Mouse (Mus musculus) neural tube, embryonic 11.5 days (tissue): ENCODE data around the gene Gm13691. TPM values are rescaled to one million over a fixed set of nuclear protein-coding genes. Genes with fewer than 3 reads are reported as not detected.
"Not testable (repeated sequence)": the region's sequence is repeated elsewhere in the genome, so short reads cannot be mapped to it uniquely, and the experiment has no call there.

Source experiments
- ATAC-seq: fragments of 200-750 bp; cut with Nextera tagmentation; 2 replicates; pipeline ENCODE4 v1.8.0; 2017; ENCODE audit warnings: moderate number of reproducible peaks, mild to moderate bottlenecking, moderate TSS enrichment, moderate library complexity; ENCODE audit not compliant: insufficient read depth, low FRiP score, low TSS enrichment
- DNase-seq: peaks from one replicate; pipeline ENCODE4 v3.0.0-alpha.2; 2015; ENCODE audit warnings: low spot score
- H3K27ac ChIP-seq: fragments of 300-500 bp; sonication (generic); 2 replicates; pipeline ENCODE4 v1.5.1; 2014; ENCODE audit warnings: low read depth, mild to moderate bottlenecking, low read length
- H3K27me3 ChIP-seq: fragments of 300-500 bp; sonication (generic); 2 replicates; pipeline ENCODE4 v1.6.1; 2014; ENCODE audit warnings: mild to moderate bottlenecking, low read length, mixed read lengths; ENCODE audit not compliant: control insufficient read depth, insufficient read depth
- H3K36me3 ChIP-seq: fragments of 300-500 bp; sonication (generic); 2 replicates; pipeline ENCODE4 v1.6.1; 2014; ENCODE audit warnings: mild to moderate bottlenecking, low read length, moderate library complexity, mixed read lengths; ENCODE audit not compliant: control insufficient read depth, insufficient read depth
- H3K4me1 ChIP-seq: fragments of 300-500 bp; sonication (generic); 2 replicates; pipeline ENCODE4 v1.6.1; 2014; ENCODE audit warnings: low read length, mixed read lengths; ENCODE audit not compliant: control insufficient read depth, insufficient read depth
- H3K4me2 ChIP-seq: fragments of 300-500 bp; sonication (generic); 2 replicates; pipeline ENCODE4 v1.6.1; 2014; ENCODE audit warnings: low read depth, mild to moderate bottlenecking, moderate library complexity
- H3K4me3 ChIP-seq: fragments of 300-500 bp; sonication (generic); 2 replicates; pipeline ENCODE4 v1.5.1; 2014; ENCODE audit warnings: low read depth, low read length
- H3K9ac ChIP-seq: fragments of 300-500 bp; sonication (generic); 2 replicates; pipeline ENCODE4 v1.6.1; 2014; ENCODE audit warnings: mild to moderate bottlenecking, low read length
- H3K9me3 ChIP-seq: fragments of 300-500 bp; sonication (generic); 2 replicates; pipeline ENCODE4 v1.6.1; 2016; ENCODE audit warnings: low read length; ENCODE audit not compliant: control insufficient read depth
- WGBS: fragments of 180-500 bp; shearing (Covaris S2); extraction: QIAGEN DNeasy Blood & Tissue Kit; methylation state at CpG from one replicate; pipeline ENCODE4 v1.1.7; 2014; 5-methylcytosine and 5-hydroxymethylcytosine counted together
- polyA plus RNA-seq: library from polyadenylated mRNA; unstranded; fragments of >200 nt; fragmentation: Nextera tagmentation; extraction: Ambion mirVana; gene quantifications from 2 replicates; pipeline ENCODE4 v1.2.1, GENCODE M21; 2014

Gm13691 gene
- polyA plus RNA-seq, 1 experiment from 2014 or later = not detected

DNA sequence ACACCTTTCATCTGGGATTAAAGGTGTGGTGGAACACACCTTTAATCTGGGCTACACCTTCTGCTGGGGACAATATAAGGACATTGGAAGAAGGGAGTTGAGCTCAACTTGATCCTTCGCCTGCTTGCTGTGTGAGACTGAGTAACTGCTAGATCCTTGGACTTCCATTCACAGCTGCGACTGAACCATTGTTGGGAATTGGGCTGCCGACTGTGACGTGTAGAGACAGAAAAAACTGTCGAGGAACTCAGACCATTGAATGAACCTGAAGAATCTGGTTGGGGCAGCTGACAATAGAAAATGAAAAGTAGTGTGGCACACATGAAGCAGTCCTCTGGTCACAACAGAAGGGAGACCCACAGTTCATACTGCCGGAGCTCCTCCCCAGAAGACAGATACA, 5.9 kb upstream of the Gm13691 start, which contains the start of gene Gm13697:
Gene Gm13697, plus strand, starts transcription at position 301 of the 400 bp plus-strand sequence.
- H3K9ac ChIP-seq, H3K4me3 ChIP-seq, DNase-seq, H3K4me1 ChIP-seq, ATAC-seq, H3K27me3 ChIP-seq, H3K27ac ChIP-seq, H3K4me2 ChIP-seq, H3K9me3 ChIP-seq, H3K36me3 ChIP-seq: not testable (repeated sequence)
- WGBS = no CpG with 5 or more reads among the region's 6 CpGs

GRCm38 (mm10) chr2:83993639-83994255, 3.4 kb downstream of the Gm13691 start:
- WGBS = 61% methylated on average over 7 of the region's 9 CpGs

GRCm38 (mm10) chr2:83994526-83994925, 4.2 kb downstream of the Gm13691 start:
- not testable (repeated sequence) for H3K4me2 ChIP-seq, H3K4me1 ChIP-seq, H3K9ac ChIP-seq, H3K4me3 ChIP-seq, H3K36me3 ChIP-seq, H3K27me3 ChIP-seq, H3K9me3 ChIP-seq, DNase-seq, ATAC-seq, H3K27ac ChIP-seq
- WGBS = no CpG with 5 or more reads among the region's 3 CpGs

More at GRCm38 (mm10) chr2:83993639-83994255, 3.4 kb downstream of the Gm13691 start:
- H3K36me3 ChIP-seq, ATAC-seq, H3K9me3 ChIP-seq, H3K4me1 ChIP-seq, DNase-seq, H3K27me3 ChIP-seq, H3K4me3 ChIP-seq, H3K27ac ChIP-seq, H3K4me2 ChIP-seq, H3K9ac ChIP-seq: not testable (repeated sequence)

GRCm38 (mm10) chr2:84008913-84009312, 18.6 kb downstream of the Gm13691 start:
- ATAC-seq (no peak), DNase-seq (no peak)
- Histone ChIP-seq H3K36me3 (no peaks in the 10 kb centered on the region), H3K4me3 (no peak overlapping the region), H3K4me1 (no peaks in the 10 kb centered on the region), H3K9ac (no peak overlapping the region), H3K27ac (no peak overlapping the region), H3K27me3 (no peaks in the 10 kb centered on the region), H3K9me3 (no peaks in the 10 kb centered on the region), H3K4me2 (no peak overlapping the region)
- WGBS = 80% methylated on average over 1 of the region's 1 CpGs

- no peak for ATAC-seq
- H3K27ac ChIP-seq = no peak overlapping the region
- DNase-seq = no peak
Measured at GRCm38 (mm10) chr2:84009818-84010217, 19.5 kb downstream of the Gm13691 start.

DNA sequence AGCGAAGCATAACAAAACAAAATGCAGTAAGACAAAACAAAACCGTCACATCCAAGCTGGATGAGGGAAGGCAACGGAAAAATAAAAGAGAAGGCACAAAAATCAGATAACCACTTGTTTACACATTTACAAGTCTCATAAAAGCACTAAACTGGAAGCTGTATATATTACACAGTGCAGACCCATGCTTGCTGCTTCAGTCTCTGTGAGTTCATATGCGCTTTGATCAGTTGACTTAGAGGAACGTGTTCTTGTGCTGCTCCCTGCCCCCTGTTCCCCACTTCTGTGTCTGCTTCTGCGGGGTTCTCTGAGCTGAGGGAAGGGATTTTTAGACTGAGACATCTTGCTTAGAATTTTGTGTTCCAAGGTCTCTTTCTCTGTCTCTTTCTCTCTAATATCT, 24.2 kb downstream of the Gm13691 start:
- Histone ChIP-seq H3K9me3 (no peaks in the 10 kb centered on the region), H3K9ac (no peak overlapping the region), H3K27me3 (no peaks in the 10 kb centered on the region), H3K4me1 (no peaks in the 10 kb centered on the region), H3K4me2 (no peak overlapping the region), H3K4me3 (no peak overlapping the region), H3K27ac (no peak overlapping the region), H3K36me3 (no peaks in the 10 kb centered on the region)
- no peak for DNase-seq
- WGBS = 84% methylated on average over 6 of the region's 6 CpGs
- ATAC-seq = no peak

More at GRCm38 (mm10) chr2:84009818-84010217, 19.5 kb downstream of the Gm13691 start:
- no peak overlapping the region for H3K9ac ChIP-seq
- no peaks in the 10 kb centered on the region for H3K36me3 ChIP-seq
- no peaks in the 10 kb centered on the region for H3K27me3 ChIP-seq
- H3K9me3 ChIP-seq = no peaks in the 10 kb centered on the region
- no peak overlapping the region for H3K4me2 ChIP-seq
- no peak overlapping the region for H3K4me3 ChIP-seq
- WGBS = 79% methylated on average over 3 of the region's 3 CpGs
- no peaks in the 10 kb centered on the region for H3K4me1 ChIP-seq

- H3K9ac ChIP-seq, H3K4me2 ChIP-seq, DNase-seq, H3K36me3 ChIP-seq, ATAC-seq, H3K9me3 ChIP-seq, H3K27ac ChIP-seq, H3K4me3 ChIP-seq, H3K4me1 ChIP-seq, H3K27me3 ChIP-seq: not testable (repeated sequence)
- 81% methylated on average over 5 of the region's 5 CpGs for whole genome bisulfite sequencing
Measured at GRCm38 (mm10) chr2:84016291-84016690, 25.9 kb downstream of the Gm13691 start.

- H3K4me1 ChIP-seq = no peaks in the 10 kb centered on the region
- H3K4me3 ChIP-seq = no peak overlapping the region
- H3K4me2 ChIP-seq = no peak overlapping the region
- DNase-seq (no peak), ATAC-seq (no peak)
- H3K27ac ChIP-seq = no peak overlapping the region
- no peaks in the 10 kb centered on the region for H3K9me3 ChIP-seq
- no peaks in the 10 kb centered on the region for H3K36me3 ChIP-seq
- no peak overlapping the region for H3K9ac ChIP-seq
- WGBS = 83% methylated on average over 3 of the region's 3 CpGs
- H3K27me3 ChIP-seq = no peaks in the 10 kb centered on the region
Measured at GRCm38 (mm10) chr2:84018330-84018729, 28.0 kb downstream of the Gm13691 start.

DNA sequence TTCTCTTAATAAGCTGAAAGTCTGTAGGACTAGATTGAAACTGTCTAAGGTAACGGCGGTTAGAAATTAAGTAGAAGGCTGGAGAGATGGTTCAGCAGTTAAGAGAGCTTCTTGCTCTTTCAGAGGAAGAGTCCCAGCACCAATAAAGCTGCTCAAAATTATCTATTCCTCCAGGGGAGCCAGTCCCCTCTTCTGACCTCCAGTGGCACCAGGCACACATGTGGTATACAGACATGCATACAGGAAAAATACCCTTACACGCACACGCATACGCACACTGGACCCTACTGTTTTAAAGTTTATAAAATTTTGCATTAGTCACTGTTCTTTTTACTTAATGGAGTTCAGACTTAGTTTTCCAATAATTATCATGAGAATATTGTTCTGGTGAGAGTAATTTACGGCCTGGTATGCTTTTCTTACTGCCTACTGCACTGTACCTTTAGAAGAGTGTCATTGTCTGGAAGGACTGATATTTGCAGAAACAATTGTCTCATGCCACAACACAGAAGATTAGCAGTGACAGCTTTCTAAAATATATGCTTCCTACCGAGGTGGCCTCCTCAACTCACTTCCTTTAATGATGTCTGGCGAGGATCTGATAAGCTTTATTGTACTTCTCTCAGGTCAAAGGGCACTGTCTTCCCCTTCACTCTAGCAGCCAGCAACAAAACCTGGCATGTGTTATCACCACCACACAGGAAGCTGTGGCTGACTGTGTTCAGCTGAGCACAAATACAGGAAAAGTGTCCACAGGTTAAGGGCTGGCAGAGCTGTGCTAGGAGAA, 29.4 kb downstream of the Gm13691 start:
- ATAC-seq = no peak

More for the DNA sequence above, 29.4 kb downstream of the Gm13691 start:
- Histone ChIP-seq H3K9me3 (no peaks in the 10 kb centered on the region), H3K4me1 (no peaks in the 10 kb centered on the region), H3K36me3 (no peaks in the 10 kb centered on the region), H3K27ac (no peak overlapping the region), H3K27me3 (no peaks in the 10 kb centered on the region), H3K4me2 (no peak overlapping the region), H3K4me3 (no peak overlapping the region), H3K9ac (no peak overlapping the region)
- no peak for DNase-seq
- WGBS = 76% methylated on average over 8 of the region's 8 CpGs
